Mouse (Mus musculus): ENCODE measurements around the gene Mogs.

Mogs gene

GRCm38 (mm10) chr6:83122961-83123360 is 7.7 kb downstream of the Mogs start:
- DNase-seq = peak; percentile 32

GRCm38 (mm10) chr6:83124851-83125312 is 9.6 kb downstream of the Mogs start:
- peak; percentile 90 for DNase-seq

- no peak for DNase-seq
Measured at GRCm38 (mm10) chr6:83125331-83125730, 10.0 kb downstream of the Mogs start, which contains the start of gene Ino80b. Gene Ino80b (minus strand): TSS chr6:83125431.

GRCm38 (mm10) chr6:83127419-83127818 is 12.1 kb downstream of the Mogs start:
- no peak for DNase-seq

GRCm38 (mm10) chr6:83131469-83132034 is 16.3 kb downstream of the Mogs start:
- DNase-seq = no peak

GRCm38 (mm10) chr6:83132176-83132919 is 17.1 kb downstream of the Mogs start:
- DNase-seq = no peak

GRCm38 (mm10) chr6:83134226-83134625 is 18.9 kb downstream of the Mogs start:
- DNase-seq = no peak

GRCm38 (mm10) chr6:83134951-83135513 is 19.7 kb downstream of the Mogs start, which contains the start of gene Rtkn:
Gene Rtkn (plus strand): TSS chr6:83135463.
- no peak for DNase-seq

GRCm38 (mm10) chr6:83135571-83136161 is 20.4 kb downstream of the Mogs start:
- DNase-seq = no peak

GRCm38 (mm10) chr6:83136291-83136880 is 21.1 kb downstream of the Mogs start:
- DNase-seq = no peak

- no peak for DNase-seq
Measured at GRCm38 (mm10) chr6:83136881-83137575, 21.7 kb downstream of the Mogs start.

- DNase-seq = no peak
Measured at GRCm38 (mm10) chr6:83137576-83137950, 22.3 kb downstream of the Mogs start.

GRCm38 (mm10) chr6:83138056-83138455 is 22.8 kb downstream of the Mogs start:
- DNase-seq = no peak

- no peak for DNase-seq
Measured at GRCm38 (mm10) chr6:83140044-83140443, 24.7 kb downstream of the Mogs start.

- DNase-seq = no peak
Measured at GRCm38 (mm10) chr6:83141636-83142035, 26.3 kb downstream of the Mogs start.

GRCm38 (mm10) chr6:83142211-83142731 is 27.0 kb downstream of the Mogs start:
- no peak for DNase-seq

- DNase-seq = no peak
Measured at GRCm38 (mm10) chr6:83142886-83143285, 27.6 kb downstream of the Mogs start.

GRCm38 (mm10) chr6:83145209-83145608 is 29.9 kb downstream of the Mogs start:
- DNase-seq = no peak

GRCm38 (mm10) chr6:83145805-83146204 is 30.5 kb downstream of the Mogs start:
- no peak for DNase-seq

GRCm38 (mm10) chr6:83147280-83147679 is 32.0 kb downstream of the Mogs start:
- no peak for DNase-seq

- no peak for DNase-seq
Measured at GRCm38 (mm10) chr6:83151721-83152120, 36.4 kb downstream of the Mogs start.

GRCm38 (mm10) chr6:83153038-83153437 is 37.7 kb downstream of the Mogs start:
- DNase-seq = no peak

Measured in cerebellum, adult 11-12 months (tissue).